Mouse (Mus musculus): ENCODE results near the gene Sec16b. TPM values are rescaled to one million over a fixed set of nuclear protein-coding genes. Genes with fewer than 3 reads are reported as not detected.

Sec16b gene
- polyA plus RNA-seq, 1 experiment from 2014 or later, result 2.3 TPM

- H3K9me3 ChIP-seq (ENCODE audit: low read length), result no peaks in the 10 kb centered on the region
- no peaks in the 10 kb centered on the region for H3K4me1 ChIP-seq (ENCODE audit: insufficient read depth, low read length)
- 84% methylated on average over 5 of the region's 5 CpGs for WGBS
- no peaks in the 10 kb centered on the region for H3K27me3 ChIP-seq (ENCODE audit: insufficient read depth, low read length)
- ATAC-seq (ENCODE audit: low FRiP score, low TSS enrichment), result no peak
- no peak overlapping the region for H3K27ac ChIP-seq (ENCODE audit: low read length)
- no peak overlapping the region for H3K4me2 ChIP-seq (replicated peaks; ENCODE audit: low read depth, low read length)
- H3K9ac ChIP-seq (replicated peaks; ENCODE audit: low read length), result no peak overlapping the region
- no peaks in the 10 kb centered on the region for H3K36me3 ChIP-seq (ENCODE audit: insufficient read depth, low read length)
- H3K4me3 ChIP-seq (ENCODE audit: low read length), result no peak overlapping the region
Observed at GRCm38 (mm10) chr1:157569263-157570090, 62.9 kb downstream of the Sec16b start.

- Histone ChIP-seq H3K4me3 (ENCODE audit: low read length) (no peak overlapping the region), H3K4me1 (ENCODE audit: insufficient read depth, low read length) (no peaks in the 10 kb centered on the region), H3K9me3 (ENCODE audit: low read length) (no peaks in the 10 kb centered on the region), H3K4me2 (replicated peaks; ENCODE audit: low read depth, low read length) (no peak overlapping the region), H3K36me3 (ENCODE audit: insufficient read depth, low read length) (no peaks in the 10 kb centered on the region), H3K27me3 (ENCODE audit: insufficient read depth, low read length) (no peaks in the 10 kb centered on the region), H3K27ac (ENCODE audit: low read length) (no peak overlapping the region), H3K9ac (replicated peaks; ENCODE audit: low read length) (no peak overlapping the region)
- no peak for ATAC-seq (ENCODE audit: low FRiP score, low TSS enrichment)
- 85% methylated on average over 3 of the region's 3 CpGs for WGBS
Observed at GRCm38 (mm10) chr1:157575316-157575715, 68.8 kb downstream of the Sec16b start.

DNA sequence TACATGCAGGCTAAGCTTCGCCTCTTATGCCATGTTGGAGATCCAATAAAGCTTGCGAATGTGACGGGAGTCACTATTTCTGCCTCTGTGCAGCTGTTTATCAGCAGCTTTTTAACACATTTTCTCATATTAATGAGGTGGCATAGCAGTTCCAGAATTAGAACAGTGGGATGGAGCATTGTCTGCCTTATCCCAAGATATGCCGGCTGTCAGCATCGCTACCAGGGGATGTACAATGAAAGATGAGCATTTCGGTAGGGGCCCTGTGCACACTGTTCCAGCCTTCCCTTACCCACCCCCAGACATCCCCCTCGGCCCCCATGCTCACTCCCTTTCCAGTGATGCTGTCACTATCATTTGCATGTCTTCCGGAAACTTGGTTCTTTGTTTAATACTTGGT lies 71.8 kb downstream of the Sec16b start:
- ATAC-seq (ENCODE audit: low FRiP score, low TSS enrichment), result no peak
- Histone ChIP-seq H3K27me3 (ENCODE audit: insufficient read depth, low read length) (no peaks in the 10 kb centered on the region), H3K9ac (replicated peaks; ENCODE audit: low read length) (no peak overlapping the region), H3K4me2 (replicated peaks; ENCODE audit: low read depth, low read length) (no peak overlapping the region), H3K9me3 (ENCODE audit: low read length) (no peaks in the 10 kb centered on the region), H3K4me3 (ENCODE audit: low read length) (no peak overlapping the region), H3K27ac (ENCODE audit: low read length) (no peak overlapping the region), H3K36me3 (ENCODE audit: insufficient read depth, low read length) (no peaks in the 10 kb centered on the region), H3K4me1 (ENCODE audit: insufficient read depth, low read length) (no peaks in the 10 kb centered on the region)
- 91% methylated on average over 8 of the region's 8 CpGs for WGBS

DNA sequence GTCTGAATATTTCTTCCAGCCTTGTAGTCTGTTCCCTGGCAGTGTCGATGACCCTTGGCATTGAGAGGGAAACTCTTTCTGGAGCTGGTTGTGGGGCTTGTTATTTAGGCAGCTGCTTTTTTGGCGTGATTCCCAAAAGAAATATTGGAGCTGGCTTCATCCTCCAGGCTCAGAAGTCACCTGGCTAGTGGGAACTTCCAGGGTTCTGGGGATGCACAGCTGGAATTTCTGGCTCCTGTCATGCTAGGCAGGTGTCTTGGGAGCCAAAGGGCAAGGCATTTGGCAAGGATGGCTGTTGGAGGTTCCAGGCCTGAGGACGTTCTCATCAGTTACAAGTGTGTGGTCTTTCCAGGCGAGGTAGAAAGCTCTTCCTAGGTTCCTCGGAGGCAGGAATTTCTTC lies 80.0 kb downstream of the Sec16b start:
- 75% methylated on average over 5 of the region's 5 CpGs for WGBS

GRCm38 (mm10) chr1:157592039-157592438 lies 85.5 kb downstream of the Sec16b start:
- no peaks in the 10 kb centered on the region for H3K9me3 ChIP-seq (ENCODE audit: low read length)
- no peaks in the 10 kb centered on the region for H3K27me3 ChIP-seq (ENCODE audit: insufficient read depth, low read length)
- no peak for ATAC-seq (ENCODE audit: low FRiP score, low TSS enrichment)
- H3K4me3 ChIP-seq (ENCODE audit: low read length), result no peak overlapping the region
- no peaks in the 10 kb centered on the region for H3K4me1 ChIP-seq (ENCODE audit: insufficient read depth, low read length)
- 46% methylated on average over 2 of the region's 2 CpGs for WGBS
- no peak overlapping the region for H3K27ac ChIP-seq (ENCODE audit: low read length)
- H3K36me3 ChIP-seq (ENCODE audit: insufficient read depth, low read length), result no peaks in the 10 kb centered on the region
- H3K9ac ChIP-seq (replicated peaks; ENCODE audit: low read length), result no peak overlapping the region
- H3K4me2 ChIP-seq (replicated peaks; ENCODE audit: low read depth, low read length), result no peak overlapping the region

More for the DNA sequence above, 80.0 kb downstream of the Sec16b start:
- Histone ChIP-seq H3K4me3 (ENCODE audit: low read length) (no peak overlapping the region), H3K9me3 (ENCODE audit: low read length) (no peaks in the 10 kb centered on the region), H3K4me1 (ENCODE audit: insufficient read depth, low read length) (no peaks in the 10 kb centered on the region), H3K9ac (replicated peaks; ENCODE audit: low read length) (no peak overlapping the region), H3K4me2 (replicated peaks; ENCODE audit: low read depth, low read length) (no peak overlapping the region), H3K27ac (ENCODE audit: low read length) (no peak overlapping the region), H3K27me3 (ENCODE audit: insufficient read depth, low read length) (no peaks in the 10 kb centered on the region), H3K36me3 (ENCODE audit: insufficient read depth, low read length) (no peaks in the 10 kb centered on the region)
- no peak for ATAC-seq (ENCODE audit: low FRiP score, low TSS enrichment)

- no peak for ATAC-seq (ENCODE audit: low FRiP score, low TSS enrichment)
- 88% methylated on average over 5 of the region's 5 CpGs for WGBS
- no peak overlapping the region for H3K27ac ChIP-seq (ENCODE audit: low read length)
- H3K36me3 ChIP-seq (ENCODE audit: insufficient read depth, low read length), result no peaks in the 10 kb centered on the region
- no peak overlapping the region for H3K9ac ChIP-seq (replicated peaks; ENCODE audit: low read length)
- H3K4me3 ChIP-seq (ENCODE audit: low read length), result no peak overlapping the region
- no peaks in the 10 kb centered on the region for H3K9me3 ChIP-seq (ENCODE audit: low read length)
- no peak overlapping the region for H3K4me2 ChIP-seq (replicated peaks; ENCODE audit: low read depth, low read length)
- H3K4me1 ChIP-seq (ENCODE audit: insufficient read depth, low read length), result no peaks in the 10 kb centered on the region
- H3K27me3 ChIP-seq (ENCODE audit: insufficient read depth, low read length), result no peaks in the 10 kb centered on the region
Observed at GRCm38 (mm10) chr1:157594561-157594960, 88.0 kb downstream of the Sec16b start.

DNA sequence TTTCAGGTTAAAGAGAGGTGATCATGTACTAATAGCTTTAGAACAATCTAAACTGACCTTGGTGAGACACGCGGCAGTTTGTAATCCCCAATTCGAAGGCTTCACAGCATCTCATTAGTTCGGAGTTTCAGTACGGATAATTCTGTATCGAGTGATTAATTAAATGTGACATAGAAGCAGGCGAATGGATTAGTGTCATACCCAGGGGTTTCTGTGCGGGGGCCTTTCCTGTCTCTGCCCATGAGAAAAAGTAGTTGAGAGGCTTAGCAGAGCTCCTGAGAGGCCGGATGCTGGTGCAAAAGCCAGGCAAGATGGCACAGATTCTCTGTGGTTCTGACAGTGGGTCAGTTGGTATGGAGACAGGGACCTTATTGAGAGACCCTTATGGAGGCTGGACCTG lies 88.6 kb downstream of the Sec16b start:
- Histone ChIP-seq H3K9me3 (ENCODE audit: low read length) (no peaks in the 10 kb centered on the region), H3K36me3 (ENCODE audit: insufficient read depth, low read length) (no peaks in the 10 kb centered on the region), H3K4me2 (replicated peaks; ENCODE audit: low read depth, low read length) (no peak overlapping the region), H3K9ac (replicated peaks; ENCODE audit: low read length) (no peak overlapping the region), H3K27ac (ENCODE audit: low read length) (no peak overlapping the region), H3K4me1 (ENCODE audit: insufficient read depth, low read length) (no peaks in the 10 kb centered on the region), H3K27me3 (ENCODE audit: insufficient read depth, low read length) (no peaks in the 10 kb centered on the region), H3K4me3 (ENCODE audit: low read length) (no peak overlapping the region)
- 76% methylated on average over 9 of the region's 9 CpGs for WGBS
- ATAC-seq (ENCODE audit: low FRiP score, low TSS enrichment), result no peak

- Histone ChIP-seq H3K9me3 (ENCODE audit: low read length) (no peaks in the 10 kb centered on the region), H3K4me3 (ENCODE audit: low read length) (no peak overlapping the region), H3K9ac (replicated peaks; ENCODE audit: low read length) (no peak overlapping the region), H3K27ac (ENCODE audit: low read length) (no peak overlapping the region), H3K4me1 (ENCODE audit: insufficient read depth, low read length) (no peaks in the 10 kb centered on the region), H3K36me3 (ENCODE audit: insufficient read depth, low read length) (no peaks in the 10 kb centered on the region), H3K27me3 (ENCODE audit: insufficient read depth, low read length) (no peaks in the 10 kb centered on the region), H3K4me2 (replicated peaks; ENCODE audit: low read depth, low read length) (no peak overlapping the region)
- WGBS, result 40% methylated on average over 5 of the region's 5 CpGs
- ATAC-seq (ENCODE audit: low FRiP score, low TSS enrichment), result no peak
Observed at GRCm38 (mm10) chr1:157604513-157604912, 98.0 kb downstream of the Sec16b start.

Other genes starting within 250 kb of the Sec16b start
- 6.9 and 8.0 TPM in 2 replicates for gene Rasal2, start 94.1 kb upstream of the Sec16b start, polyA plus RNA-seq (2015; fragmentation: Nextera tagmentation; extraction: Ambion mirVana)
- 28.7 TPM in 2 replicates for gene Cryzl2, start 48.2 kb upstream of the Sec16b start, polyA plus RNA-seq (2015; fragmentation: Nextera tagmentation; extraction: Ambion mirVana)